Mouse (Mus musculus): ENCODE data around the gene Dpyd. TPM values are rescaled to one million over a fixed set of nuclear protein-coding genes. Genes with fewer than 3 reads are reported as not detected.

Dpyd gene
- polyA plus RNA-seq (2014; fragmentation: Illumina TruSeq; extraction: RNeasy Lipid Tissue Mini Kit (QIAGEN cat#74804)): 33.6 TPM

GRCm38 (mm10) chr3:118561554-118562310 lies at the start of gene Dpyd:
TSS of gene Dpyd (plus strand) at chr3:118562129.

Data from ovary, adult 10 weeks (tissue).